In the genomic region with DNA sequence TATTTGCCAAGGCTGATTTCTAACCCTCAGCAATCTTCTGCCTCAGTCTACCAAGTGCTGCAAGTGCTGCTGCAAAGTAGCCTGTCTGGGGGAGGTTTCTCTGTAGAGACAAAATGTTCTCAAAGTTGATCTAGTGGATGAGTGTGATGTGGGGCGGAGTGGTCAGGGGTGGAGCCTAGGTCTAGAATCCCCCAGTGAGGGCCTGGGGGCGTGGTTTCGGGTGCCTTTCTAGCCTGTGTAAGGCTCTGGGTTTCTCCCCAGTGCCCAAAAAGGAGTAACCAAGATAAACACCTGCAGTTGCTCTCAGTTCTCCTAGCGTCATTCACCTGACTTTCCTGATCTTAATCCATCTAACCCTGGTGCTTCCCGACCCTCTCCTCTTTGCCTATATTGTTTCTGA, we compare ENCODE assay signal across 18 mouse cellular contexts. TPM values are rescaled to one million over a fixed set of nuclear protein-coding genes. Genes with fewer than 3 reads are reported as not detected.
DNase-seq lines count a peak whose midpoint lies in the region; ATAC-seq and TF ChIP-seq lines count a peak whose summit lies in the region.
"Had no signal": no experiment of that assay in that cellular context is flagged by ENCODE, and none has a peak within 500 bp of the region (broad histone marks: within the 10 kb centered on the region; RNA-seq: fewer than 3 reads in every experiment).

No protein-coding gene starts in this region.

- no peaks in the 10 kb centered on the region for H3K4me1 ChIP-seq in hindbrain, postnatal 0 days (ENCODE audit: insufficient read depth, low read length)
- no peaks in the 10 kb centered on the region for H3K4me1 ChIP-seq in hindbrain, embryonic 11.5 days (replicated peaks; ENCODE audit: control insufficient read depth, insufficient read depth, low read length)
- H3K4me1 ChIP-seq in CH12.LX (ENCODE audit: control insufficient read depth in 1 of 2, insufficient read depth in 2 of 2): peaks cover 15 to 29% of the 10 kb centered on the region in 2 experiments
- H3K4me1 ChIP-seq in kidney, embryonic 15.5 days: peaks cover 16% of the 10 kb centered on the region
- H3K4me1 ChIP-seq: limb, embryonic 13.5 days had no signal

- no peak for TF ChIP-seq RAD21 in CH12.LX (IDR thresholded peaks at IDR 0.05; ENCODE audit: low read depth, low read length)

- no peaks in the 10 kb centered on the region for H3K79me2 ChIP-seq in CH12.LX (replicated peaks; ENCODE audit: control insufficient read depth, extremely low read depth, insufficient read depth, poor library complexity, severe bottlenecking)

- dilution Hi-C loops in CH12.LX (cut with MboI; ENCODE audit: extremely low pct_ligation_motif_present, extremely low pct_unique_long_range_greater_than_20kb, low sequenced_read_pairs): no loop called here

- ATAC-seq in hindbrain, postnatal 0 days: no peak
- no peak for ATAC-seq in hindbrain, embryonic 11.5 days (ENCODE audit: low FRiP score)
- peak; percentile 54; the same call in 1 of the 2 replicates for ATAC-seq in common myeloid progenitor, adult 5-6 weeks (replicated peaks; ENCODE audit: low read depth, poor library complexity, severe bottlenecking)
- ATAC-seq in megakaryocyte progenitor cell, adult 5-6 weeks (replicated peaks; ENCODE audit: poor library complexity): peak; percentile 82
- no peak for ATAC-seq in kidney, embryonic 15.5 days (replicated peaks; ENCODE audit: low FRiP score)
- ATAC-seq: forebrain, postnatal 0 days had no signal

- in situ Hi-C loops in CH12.LX (cut with MboI; ENCODE audit: low pct_ligation_motif_present, low pct_unique_long_range_greater_than_20kb, low sequenced_read_pairs): no loop called here

- peak overlapping the region; percentile 17; the same call in 1 of the 2 replicates for H3K9ac ChIP-seq in hindbrain, postnatal 0 days (replicated peaks; ENCODE audit: low read length)
- H3K9ac ChIP-seq in hindbrain, embryonic 11.5 days (ENCODE audit: low read depth, low read length): no peak overlapping the region
- H3K9ac ChIP-seq in CH12.LX (ENCODE audit: insufficient read depth, low read depth): no peak overlapping the region
- H3K9ac ChIP-seq in kidney, embryonic 15.5 days: no peak overlapping the region
- H3K9ac ChIP-seq: forebrain, postnatal 0 days; limb, embryonic 13.5 days had no signal

- TF ChIP-seq CTCF in hindbrain, postnatal 0 days (IDR thresholded peaks at IDR 0.05; ENCODE audit: low read depth): no peak
- TF ChIP-seq CTCF in CH12.LX (conservative IDR thresholded peaks at IDR 0.05 in 1 of 2, IDR thresholded peaks at IDR 0.05 in 1 of 2; ENCODE audit: low read depth in 2 of 2, low read length in 2 of 2): no peak

- H3K4me2 ChIP-seq in hindbrain, postnatal 0 days (ENCODE audit: low read depth, low read length): no peak overlapping the region
- no peak overlapping the region for H3K4me2 ChIP-seq in hindbrain, embryonic 11.5 days (replicated peaks; ENCODE audit: low read depth, low read length)
- peak overlapping the region; percentile 88 for H3K4me2 ChIP-seq in CH12.LX (ENCODE audit: insufficient read depth, low read depth, poor library complexity, severe bottlenecking)
- no peak overlapping the region for H3K4me2 ChIP-seq in kidney, embryonic 15.5 days
- H3K4me2 ChIP-seq: limb, embryonic 13.5 days had no signal

- DNase-seq in hindbrain, postnatal 0 days (ENCODE audit: low spot score): no peak
- no peak for DNase-seq in hindbrain, embryonic 11.5 days (ENCODE audit: low spot score)
- peak; percentile 92 for DNase-seq in CH12.LX (ENCODE audit: extremely low read depth)
- DNase-seq in yolk sac, embryonic 10.5 days (ENCODE audit: low spot score): no peak
- DNase-seq in ovary, postnatal 10 days (ENCODE audit: low spot score): no peak
- DNase-seq: cerebellum, adult 18-20 months; forebrain, postnatal 0 days; gastrocnemius, postnatal 14 days; heart, postnatal 14 days had no signal

- H3K36me3 ChIP-seq in hindbrain, postnatal 0 days (ENCODE audit: insufficient read depth, low read length): no peaks in the 10 kb centered on the region
- H3K36me3 ChIP-seq in hindbrain, embryonic 11.5 days (ENCODE audit: control insufficient read depth, insufficient read depth, low read length): no peaks in the 10 kb centered on the region
- no peaks in the 10 kb centered on the region for H3K36me3 ChIP-seq in CH12.LX (replicated peaks in 1 of 2; ENCODE audit: control insufficient read depth in 1 of 2, insufficient read depth in 1 of 2, low read length in 1 of 2)
- H3K36me3 ChIP-seq in kidney, embryonic 15.5 days: no peaks in the 10 kb centered on the region
- H3K36me3 ChIP-seq: limb, embryonic 13.5 days had no signal

- TF ChIP-seq EP300 in CH12.LX (IDR thresholded peaks at IDR 0.05; ENCODE audit: low read length): 0 out of 2 replicates have a peak, but pooled peaks have one; percentile 28

- H3K27me3 ChIP-seq in hindbrain, postnatal 0 days (ENCODE audit: insufficient read depth, low read length): peaks cover 24% of the 10 kb centered on the region
- H3K27me3 ChIP-seq in hindbrain, embryonic 11.5 days (ENCODE audit: control insufficient read depth, insufficient read depth, low read length): peaks cover 26% of the 10 kb centered on the region
- peaks cover 39% of the 10 kb centered on the region for H3K27me3 ChIP-seq in CH12.LX (replicated peaks)
- peaks cover 70% of the 10 kb centered on the region for H3K27me3 ChIP-seq in kidney, embryonic 15.5 days

- no peaks in the 10 kb centered on the region for H3K9me3 ChIP-seq in hindbrain, postnatal 0 days (ENCODE audit: low read length)
- H3K9me3 ChIP-seq in hindbrain, embryonic 11.5 days (ENCODE audit: control insufficient read depth, low read length): no peaks in the 10 kb centered on the region
- H3K9me3 ChIP-seq in CH12.LX (replicated peaks; ENCODE audit: low read length): no peaks in the 10 kb centered on the region
- no peaks in the 10 kb centered on the region for H3K9me3 ChIP-seq in kidney, embryonic 15.5 days (replicated peaks)
- H3K9me3 ChIP-seq: limb, embryonic 13.5 days had no signal

- 23% methylated on average over 5 of the region's 5 CpGs for WGBS in hindbrain, postnatal 0 days
- WGBS in hindbrain, embryonic 11.5 days: 10% methylated on average over 5 of the region's 5 CpGs
- 16% methylated on average over 5 of the region's 5 CpGs for WGBS in kidney, embryonic 15.5 days

- no peak overlapping the region for H3K4me3 ChIP-seq in hindbrain, postnatal 0 days (ENCODE audit: low read length)
- H3K4me3 ChIP-seq in hindbrain, embryonic 11.5 days (ENCODE audit: low read depth, low read length): no peak overlapping the region
- no peak overlapping the region for H3K4me3 ChIP-seq in CH12.LX (replicated peaks in 1 of 3; ENCODE audit: low read depth in 2 of 3, low read length in 2 of 3, poor library complexity in 1 of 3)
- H3K4me3 ChIP-seq in kidney, embryonic 15.5 days (replicated peaks): no peak overlapping the region
- H3K4me3 ChIP-seq: limb, embryonic 13.5 days had no signal

- no peak for TF ChIP-seq POLR2A in CH12.LX (IDR thresholded peaks at IDR 0.05; ENCODE audit: low read depth, low read length)

- no peak overlapping the region for H3K27ac ChIP-seq in hindbrain, postnatal 0 days
- H3K27ac ChIP-seq in hindbrain, embryonic 11.5 days (ENCODE audit: low read depth, low read length): no peak overlapping the region
- H3K27ac ChIP-seq in CH12.LX (ENCODE audit: insufficient read depth, low read depth): no peak overlapping the region
- H3K27ac ChIP-seq in kidney, embryonic 15.5 days: no peak overlapping the region
- H3K27ac ChIP-seq: limb, embryonic 13.5 days; macrophage had no signal

TF ChIP-seq in CH12.LX, 34 proteins besides CTCF, POLR2A, EP300 and RAD21 (continues in another document):
- peak; percentile 50; the same call in 1 of the 2 replicates for TF ChIP-seq IRF4 (IDR thresholded peaks at IDR 0.05; ENCODE audit: low read depth, low read length)
- 0 out of 2 replicates have a peak, but pooled peaks have one; percentile 10 for TF ChIP-seq SIN3A (IDR thresholded peaks at IDR 0.05; ENCODE audit: low read length)
- 0 out of 2 replicates have a peak, but pooled peaks have one; percentile 11 for TF ChIP-seq RCOR1 (conservative IDR thresholded peaks at IDR 0.05; ENCODE audit: low read depth, low read length)

RNA-seq across cellular contexts. Expression of gene Onecut3, which starts 13.6 kb away (rescaled TPM):
- total RNA-seq in hindbrain, postnatal 0 days (2014; rRNA removed): 2.5 and 5.0 TPM in 2 replicates
- 0.57 and 0.74 TPM in 2 replicates for polyA plus RNA-seq in hindbrain, postnatal 0 days (2015; fragmentation: Nextera tagmentation; extraction: Ambion mirVana)
- polyA plus RNA-seq in hindbrain, embryonic 11.5 days (2014; fragmentation: Nextera tagmentation; extraction: Ambion mirVana): 2.1 and 3.5 TPM in 2 replicates
- total RNA-seq in CH12.LX (2012; rRNA removed) (not detected in 2 replicates), CH12.LX (2014; rRNA removed) (not detected in 2 replicates)
- polyA plus RNA-seq in CH12.LX (2012; ENCODE audit: insufficient read length, low read depth): not detected in 2 replicates
- total RNA-seq in common myeloid progenitor, adult 5-6 weeks (2017): not detected in 2 replicates
- total RNA-seq in megakaryocyte progenitor cell, adult 5-6 weeks (2015): not detected in 2 replicates
- total RNA-seq in megakaryocyte progenitor cell, adult 5-6 weeks (2017): not detected in 2 replicates
- not detected in 2 replicates for polyA plus RNA-seq in kidney, embryonic 15.5 days (2015; fragmentation: Nextera tagmentation; extraction: Ambion mirVana)
- total RNA-seq: adrenal gland, postnatal 4 days; gastrocnemius, postnatal 14 days; heart, postnatal 14 days; left cerebral cortex, adult 18-20 months had no signal
- polyA plus RNA-seq: cortical plate, adult 2 months; limb, embryonic 13.5 days; macrophage had no signal

RNA-seq across cellular contexts. Expression of gene Tcf3, which starts 47.6 kb away (rescaled TPM):
- 132 TPM in 2 replicates for total RNA-seq in hindbrain, postnatal 0 days (2014; rRNA removed)
- polyA plus RNA-seq in hindbrain, postnatal 0 days (2015; fragmentation: Nextera tagmentation; extraction: Ambion mirVana): 36.2 and 36.4 TPM in 2 replicates
- 110 and 130 TPM in 2 replicates for polyA plus RNA-seq in hindbrain, embryonic 11.5 days (2014; fragmentation: Nextera tagmentation; extraction: Ambion mirVana)
- 179 and 207 TPM in 2 replicates for total RNA-seq in CH12.LX (2012; rRNA removed)
- total RNA-seq in CH12.LX (2014; rRNA removed): 139 and 146 TPM in 2 replicates
- polyA plus RNA-seq in CH12.LX (2012; ENCODE audit: insufficient read length, low read depth): 208 and 223 TPM in 2 replicates
- 67.2 and 80.0 TPM in 2 replicates for total RNA-seq in common myeloid progenitor, adult 5-6 weeks (2017)
- total RNA-seq in megakaryocyte progenitor cell, adult 5-6 weeks (2015): 29.9 and 35.3 TPM in 2 replicates
- total RNA-seq in megakaryocyte progenitor cell, adult 5-6 weeks (2017): 33.5 and 51.0 TPM in 2 replicates
- 130 and 138 TPM in 2 replicates for polyA plus RNA-seq in kidney, embryonic 15.5 days (2015; fragmentation: Nextera tagmentation; extraction: Ambion mirVana)

RNA-seq across cellular contexts. Expression of gene Atp8b3, which starts 57.9 kb away (rescaled TPM):
- 0.61 and 1.1 TPM in 2 replicates for total RNA-seq in hindbrain, postnatal 0 days (2014; rRNA removed)
- 0.96 and 1.2 TPM in 2 replicates for polyA plus RNA-seq in hindbrain, postnatal 0 days (2015; fragmentation: Nextera tagmentation; extraction: Ambion mirVana)
- polyA plus RNA-seq in hindbrain, embryonic 11.5 days (2014; fragmentation: Nextera tagmentation; extraction: Ambion mirVana): 0.86 and 0.95 TPM in 2 replicates
- total RNA-seq in CH12.LX (2012; rRNA removed) (0.08 and 0.21 TPM in 2 replicates), CH12.LX (2014; rRNA removed) (0.14 and 0.21 TPM in 2 replicates)
- 0.11 and 0.27 TPM in 2 replicates for polyA plus RNA-seq in CH12.LX (2012; ENCODE audit: insufficient read length, low read depth)
- total RNA-seq in common myeloid progenitor, adult 5-6 weeks (2017): not detected in 2 replicates
- total RNA-seq in megakaryocyte progenitor cell, adult 5-6 weeks (2015): not detected in 2 replicates
- not detected in 2 replicates for total RNA-seq in megakaryocyte progenitor cell, adult 5-6 weeks (2017)
- polyA plus RNA-seq in kidney, embryonic 15.5 days (2015; fragmentation: Nextera tagmentation; extraction: Ambion mirVana): 0.23 TPM in 2 replicates
- total RNA-seq: gastrocnemius, postnatal 14 days; heart, postnatal 14 days had no signal
- polyA plus RNA-seq: large intestine, adult 2 months; macrophage had no signal

Comparison
In these comparisons a context has a peak if more than half of its experiments do, and no peak if none do; other contexts are left out.
1. ATAC-seq: peak in common myeloid progenitor, adult 5-6 weeks (single experiment) and megakaryocyte progenitor cell, adult 5-6 weeks (single experiment); none in hindbrain, postnatal 0 days (single experiment), hindbrain, embryonic 11.5 days (single experiment) and kidney, embryonic 15.5 days (single experiment).